Mouse (Mus musculus) cortical plate, adult 2 months (tissue): ENCODE measurements around the gene Pafah1b1.

Source experiments
- CTCF ChIP-seq: fragments of 200-500 bp; IDR thresholded peaks from 2 replicates; pipeline ENCODE4 v1.5.1; 2011; ENCODE audit warnings: mild to moderate bottlenecking, control low read depth, low read length; ENCODE audit not compliant: insufficient read depth; ENCODE audit errors: extremely low read depth
- POLR2A ChIP-seq: fragments of 200-500 bp; IDR thresholded peaks from 2 replicates; pipeline ENCODE4 v1.6.1; 2011; ENCODE audit warnings: mild to moderate bottlenecking, low read length, control low read depth; ENCODE audit not compliant: insufficient read depth; ENCODE audit errors: extremely low read depth

- TF ChIP-seq CTCF (no peak), POLR2A (no peak)
Observed at GRCm38 (mm10) chr11:74767469-74767868, 43.0 kb upstream of the Pafah1b1 start.
